Mouse (Mus musculus): ENCODE data around the gene Engase. TPM values are rescaled to one million over a fixed set of nuclear protein-coding genes. Genes with fewer than 3 reads are reported as not detected.

Gene Engase
- polyA plus RNA-seq, 1 experiment = 8.7 TPM

DNA sequence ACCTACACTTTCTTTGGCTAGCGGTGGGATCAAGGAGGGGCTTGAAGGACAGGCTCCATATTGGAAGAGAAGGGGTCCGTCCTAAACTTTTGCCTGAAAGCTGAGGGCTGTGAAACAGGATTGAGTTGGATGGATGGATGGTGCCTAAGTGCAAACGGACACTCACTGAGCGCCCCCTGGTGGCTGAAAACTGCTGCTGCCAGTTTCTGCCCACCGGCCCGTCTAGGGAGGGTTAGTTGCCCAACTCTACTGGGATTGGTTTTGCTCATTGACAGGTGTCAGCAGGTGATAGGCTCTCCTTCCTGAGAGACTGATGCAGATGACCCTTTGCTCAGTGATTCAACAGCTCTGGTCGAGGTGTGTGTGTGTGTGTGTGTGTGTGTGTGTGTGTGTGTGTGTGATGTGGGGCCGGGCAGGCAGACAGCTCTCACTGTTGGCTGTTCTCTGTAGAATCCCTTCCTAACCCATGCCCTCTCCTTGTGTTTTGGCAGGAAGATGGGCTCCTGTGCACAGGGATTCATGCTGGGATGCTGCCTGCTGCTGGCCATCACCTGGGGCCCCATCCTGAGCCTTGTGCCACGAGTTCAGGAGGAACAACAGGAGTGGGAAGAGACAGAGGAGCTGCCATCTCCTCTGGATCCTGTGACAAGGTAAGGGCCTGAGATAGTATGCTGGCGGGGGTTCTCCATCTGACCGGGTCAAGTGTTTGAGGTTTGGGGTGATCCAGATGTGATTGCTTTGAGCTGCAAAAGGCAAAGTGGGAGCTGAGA lies 33.2 kb upstream of the Engase start:
- no peak overlapping the region for H3K4me3 ChIP-seq (ENCODE audit: insufficient read depth, low read depth, low read length)
- H3K4me1 ChIP-seq (ENCODE audit: control insufficient read depth, insufficient read depth, insufficient read length, low read length) = peaks cover 12% of the 10 kb centered on the region
- H3K27ac ChIP-seq (replicated peaks; ENCODE audit: low read depth, low read length) = no peak overlapping the region

DNA sequence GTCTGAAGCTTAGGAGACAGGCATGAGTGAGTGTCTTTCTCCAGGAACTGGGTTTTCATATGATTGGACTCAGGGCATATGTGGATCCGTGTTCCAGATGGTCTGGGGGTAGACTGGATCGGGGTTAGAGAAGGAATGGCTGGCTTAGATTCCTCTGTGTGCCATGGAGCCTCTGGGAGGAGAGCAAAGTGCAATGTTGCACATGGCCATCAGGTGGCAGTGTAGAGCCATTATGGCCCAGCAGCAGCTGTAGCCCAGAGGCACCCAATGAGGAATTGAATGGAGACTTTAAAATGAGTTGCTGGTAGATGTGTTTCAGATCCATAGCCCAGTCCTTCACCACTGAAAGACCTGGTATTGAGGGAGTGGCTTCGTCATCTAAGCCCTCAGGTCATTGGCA lies 30.8 kb upstream of the Engase start:
- Histone ChIP-seq H3K27ac (replicated peaks; ENCODE audit: low read depth, low read length) (no peak overlapping the region), H3K4me1 (ENCODE audit: control insufficient read depth, insufficient read depth, insufficient read length, low read length) (peaks cover 15% of the 10 kb centered on the region), H3K4me3 (ENCODE audit: insufficient read depth, low read depth, low read length) (no peak overlapping the region)

DNA sequence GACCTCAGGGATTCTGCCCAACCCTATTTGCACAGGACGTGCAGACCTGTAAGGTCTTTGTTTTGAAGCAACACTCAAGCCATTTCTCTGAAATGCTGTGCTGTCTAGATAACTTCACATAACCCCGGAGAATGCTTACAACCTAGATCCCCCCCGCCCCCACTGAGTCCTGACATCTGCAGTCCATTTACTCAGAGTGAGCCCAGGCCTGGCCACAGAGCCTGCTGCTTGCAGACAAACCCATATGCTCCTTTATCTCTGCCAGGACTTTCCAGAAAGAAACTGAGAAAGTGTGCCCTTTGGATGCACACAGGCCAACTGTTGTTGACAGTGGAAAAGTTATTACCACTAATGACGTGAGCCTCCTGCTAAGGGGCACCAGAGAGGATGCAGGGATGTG lies 29.3 kb upstream of the Engase start:
- H3K4me3 ChIP-seq (ENCODE audit: insufficient read depth, low read depth, low read length) = no peak overlapping the region
- H3K27ac ChIP-seq (replicated peaks; ENCODE audit: low read depth, low read length) = no peak overlapping the region
- peaks cover 9% of the 10 kb centered on the region for H3K4me1 ChIP-seq (ENCODE audit: control insufficient read depth, insufficient read depth, insufficient read length, low read length)

DNA sequence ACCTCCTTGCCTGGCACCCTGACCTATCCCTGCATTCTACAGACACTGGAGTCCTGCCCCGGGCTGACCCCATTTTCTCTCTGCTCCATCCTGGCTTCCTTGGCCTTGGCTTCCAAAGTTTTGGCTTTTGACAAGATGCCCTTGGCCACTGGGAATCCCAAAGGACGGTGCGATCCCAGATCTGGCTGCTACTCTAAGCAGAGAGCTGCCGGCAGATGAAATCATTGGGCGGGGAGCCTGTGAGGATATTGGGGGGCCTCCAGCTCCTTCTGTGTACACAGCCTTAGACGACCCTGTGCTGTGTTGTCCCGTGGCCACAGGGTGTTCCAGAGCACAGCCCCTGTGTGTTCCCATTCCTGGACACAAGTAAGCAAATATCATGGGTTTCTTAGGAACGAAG lies 28.2 kb upstream of the Engase start:
- no peak overlapping the region for H3K27ac ChIP-seq (replicated peaks; ENCODE audit: low read depth, low read length)
- no peak overlapping the region for H3K4me3 ChIP-seq (ENCODE audit: insufficient read depth, low read depth, low read length)
- H3K4me1 ChIP-seq (ENCODE audit: control insufficient read depth, insufficient read depth, insufficient read length, low read length) = peaks cover 13% of the 10 kb centered on the region

DNA sequence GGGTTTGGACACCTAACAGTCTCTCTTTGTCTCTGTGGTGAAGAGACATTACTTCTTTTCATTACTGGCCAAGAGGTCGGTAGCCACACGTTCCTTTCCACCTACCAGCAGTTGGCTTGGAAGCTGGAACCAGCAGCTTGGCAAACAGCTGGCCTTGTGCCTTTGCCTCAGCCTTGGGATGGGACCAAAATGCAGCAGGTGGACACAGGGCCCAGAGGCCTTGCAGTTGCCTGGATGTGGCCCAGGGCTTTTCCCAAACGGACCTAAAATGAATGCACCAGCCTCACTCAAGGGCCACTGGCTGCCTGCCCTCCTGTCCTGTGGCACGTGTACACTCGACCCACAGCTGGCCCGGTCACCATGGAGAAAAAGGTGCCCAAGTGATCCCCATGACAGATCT lies 25.4 kb upstream of the Engase start:
- H3K27ac ChIP-seq (replicated peaks; ENCODE audit: low read depth, low read length) = no peak overlapping the region
- H3K4me3 ChIP-seq (ENCODE audit: insufficient read depth, low read depth, low read length) = no peak overlapping the region
- peaks cover 26% of the 10 kb centered on the region for H3K4me1 ChIP-seq (ENCODE audit: control insufficient read depth, insufficient read depth, insufficient read length, low read length)

DNA sequence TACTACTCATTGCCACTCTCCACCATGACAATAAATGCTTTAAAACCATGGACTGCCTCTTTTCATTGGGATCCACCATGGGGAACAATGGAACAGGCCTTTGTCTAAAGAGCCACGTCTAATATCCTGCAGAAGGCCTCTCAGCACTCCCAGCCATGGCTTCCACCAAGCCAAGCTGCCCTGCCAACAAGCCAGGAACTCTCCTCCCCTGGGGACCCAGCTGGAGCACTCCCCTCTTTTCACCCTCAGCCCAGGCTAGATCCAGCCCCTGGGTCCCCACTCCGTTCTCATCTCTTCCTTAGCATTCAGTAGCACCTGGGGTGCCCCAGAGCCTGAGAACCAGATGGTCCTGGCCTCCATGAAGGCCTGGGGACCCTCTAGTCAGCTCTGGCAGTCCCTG lies 23.7 kb upstream of the Engase start:
- Histone ChIP-seq H3K4me1 (ENCODE audit: control insufficient read depth, insufficient read depth, insufficient read length, low read length) (peaks cover 30% of the 10 kb centered on the region), H3K27ac (replicated peaks; ENCODE audit: low read depth, low read length) (no peak overlapping the region), H3K4me3 (ENCODE audit: insufficient read depth, low read depth, low read length) (no peak overlapping the region)

DNA sequence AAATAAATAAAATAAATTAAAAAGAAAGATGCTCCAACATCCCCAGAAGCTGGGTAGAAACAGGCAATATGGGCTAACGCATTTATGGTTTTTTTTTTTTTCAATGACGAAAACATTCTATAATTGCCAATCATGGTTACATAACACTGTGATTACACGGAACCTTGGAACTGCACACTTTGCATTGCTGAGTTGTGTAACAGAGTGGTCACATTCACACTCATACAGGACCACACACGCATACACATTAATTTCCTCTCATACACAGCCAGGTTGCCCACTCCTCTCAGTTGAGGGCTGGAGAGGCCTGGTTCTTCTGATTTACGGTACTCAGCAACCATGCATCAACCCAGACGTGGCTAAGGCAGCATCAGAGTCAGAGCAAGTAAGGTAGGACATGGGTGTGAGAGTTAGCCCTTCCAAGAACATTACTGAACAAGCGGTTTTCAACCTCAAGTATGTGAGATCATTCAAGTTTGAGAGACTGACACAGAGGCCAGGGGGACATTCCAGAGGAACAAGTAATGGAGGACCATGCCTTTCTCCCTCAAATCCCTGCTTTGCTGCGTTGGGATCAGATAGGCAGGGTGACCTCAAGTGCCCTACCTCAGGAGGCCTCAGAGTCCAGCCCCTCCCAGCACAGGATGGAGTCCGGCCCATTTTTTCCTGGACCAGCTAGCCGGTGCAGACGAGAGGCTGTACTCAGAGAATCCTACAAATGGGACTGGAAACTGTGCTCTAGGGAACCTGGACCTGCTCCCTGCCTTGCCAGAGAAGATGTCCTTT lies 22.6 kb upstream of the Engase start:
- Histone ChIP-seq H3K4me3 (ENCODE audit: insufficient read depth, low read depth, low read length) (no peak overlapping the region), H3K4me1 (ENCODE audit: control insufficient read depth, insufficient read depth, insufficient read length, low read length) (peaks cover 30% of the 10 kb centered on the region), H3K27ac (replicated peaks; ENCODE audit: low read depth, low read length) (peak overlapping the region; percentile 66; the same call in 1 of the 2 replicates)

DNA sequence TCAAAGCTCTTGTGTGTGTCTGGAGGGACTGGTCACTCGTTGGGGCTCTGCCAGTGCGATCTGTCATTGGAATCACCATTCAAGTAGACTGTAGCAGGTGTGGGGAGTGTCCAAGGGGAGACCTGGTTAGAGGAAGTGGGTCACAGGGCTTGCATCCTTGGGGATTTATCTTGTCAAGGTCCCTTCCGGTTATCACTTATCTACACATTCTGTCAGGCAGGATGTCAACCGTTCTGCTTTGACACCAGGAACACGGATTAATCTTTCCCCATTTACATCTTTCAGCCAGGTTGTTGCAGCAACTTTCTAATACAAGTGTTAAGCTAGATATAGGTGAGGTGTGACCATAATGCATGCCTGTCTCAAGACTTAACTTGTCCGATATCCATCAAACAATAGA lies 20.8 kb upstream of the Engase start:
- Histone ChIP-seq H3K4me3 (ENCODE audit: insufficient read depth, low read depth, low read length) (no peak overlapping the region), H3K27ac (replicated peaks; ENCODE audit: low read depth, low read length) (peak overlapping the region; percentile 35; the same call in 1 of the 2 replicates), H3K4me1 (ENCODE audit: control insufficient read depth, insufficient read depth, insufficient read length, low read length) (peaks cover 32% of the 10 kb centered on the region)

DNA sequence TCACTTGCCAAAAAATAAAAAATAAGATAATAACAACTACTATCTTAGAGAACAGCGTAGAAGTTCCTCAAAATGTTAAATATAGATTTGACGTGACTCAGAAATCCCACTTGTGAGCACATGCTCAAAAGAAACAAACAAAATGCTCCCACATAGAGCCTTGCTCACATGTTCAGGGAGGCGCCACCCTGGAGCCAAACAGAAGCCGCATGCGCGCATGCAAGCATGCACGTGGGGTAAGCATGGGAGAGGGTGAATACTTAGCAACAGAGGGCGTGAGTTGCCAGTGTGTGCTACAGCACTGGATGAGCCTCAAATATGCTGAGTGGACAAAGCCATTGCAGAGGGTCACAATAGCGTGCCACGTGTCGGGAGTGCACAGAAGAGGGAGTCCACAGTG lies 19.7 kb upstream of the Engase start:
- Histone ChIP-seq H3K27ac (replicated peaks; ENCODE audit: low read depth, low read length) (peak overlapping the region; percentile 56), H3K4me1 (ENCODE audit: control insufficient read depth, insufficient read depth, insufficient read length, low read length) (peaks cover 32% of the 10 kb centered on the region), H3K4me3 (ENCODE audit: insufficient read depth, low read depth, low read length) (no peak overlapping the region)

DNA sequence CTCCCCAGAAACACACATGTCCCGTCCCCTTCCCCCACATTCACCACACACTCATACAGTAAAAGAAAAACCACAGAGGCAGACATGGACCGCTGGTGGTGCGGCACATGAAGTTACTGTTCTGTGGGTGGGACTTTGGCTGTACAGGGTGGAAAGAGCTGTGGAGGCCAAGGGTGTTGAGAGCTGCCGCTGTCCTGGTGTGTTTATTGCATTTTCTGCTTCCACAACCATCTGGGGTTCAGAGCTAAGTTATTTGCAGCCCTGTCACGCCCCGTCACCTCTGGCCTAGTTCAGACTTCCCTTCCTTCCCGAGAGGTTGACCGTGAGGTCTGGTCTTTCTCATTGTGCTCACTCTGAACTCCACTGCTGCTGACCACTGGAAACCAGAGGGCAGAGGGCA lies 17.6 kb upstream of the Engase start:
- H3K4me3 ChIP-seq (ENCODE audit: insufficient read depth, low read depth, low read length) = peak overlapping the region; percentile 34
- peaks cover 24% of the 10 kb centered on the region for H3K4me1 ChIP-seq (ENCODE audit: control insufficient read depth, insufficient read depth, insufficient read length, low read length)
- H3K27ac ChIP-seq (replicated peaks; ENCODE audit: low read depth, low read length) = peak overlapping the region; percentile 93

DNA sequence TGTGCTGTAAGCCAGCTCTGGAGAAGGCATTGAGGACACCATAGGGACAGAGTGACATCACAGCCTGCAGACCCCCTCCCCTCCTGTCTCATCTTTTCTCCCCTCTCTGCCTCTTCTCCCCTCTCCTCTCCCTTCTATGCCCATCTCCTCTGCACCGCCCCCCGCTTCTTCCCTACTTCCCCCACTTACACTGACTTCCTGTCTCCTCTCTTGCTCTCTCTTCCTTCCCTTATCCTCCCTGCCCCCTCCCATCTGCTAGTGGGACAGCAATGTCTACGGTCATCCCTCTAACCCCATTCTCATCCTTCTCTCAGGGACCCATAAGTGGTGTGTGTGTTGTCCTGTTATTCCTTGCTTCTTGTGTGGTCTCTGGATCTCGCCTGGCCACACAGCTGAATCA lies 17.1 kb upstream of the Engase start:
- Histone ChIP-seq H3K4me3 (ENCODE audit: insufficient read depth, low read depth, low read length) (peak overlapping the region; percentile 14; the same call in 1 of the 2 replicates), H3K27ac (replicated peaks; ENCODE audit: low read depth, low read length) (peak overlapping the region; percentile 93), H3K4me1 (ENCODE audit: control insufficient read depth, insufficient read depth, insufficient read length, low read length) (peaks cover 21% of the 10 kb centered on the region)

DNA sequence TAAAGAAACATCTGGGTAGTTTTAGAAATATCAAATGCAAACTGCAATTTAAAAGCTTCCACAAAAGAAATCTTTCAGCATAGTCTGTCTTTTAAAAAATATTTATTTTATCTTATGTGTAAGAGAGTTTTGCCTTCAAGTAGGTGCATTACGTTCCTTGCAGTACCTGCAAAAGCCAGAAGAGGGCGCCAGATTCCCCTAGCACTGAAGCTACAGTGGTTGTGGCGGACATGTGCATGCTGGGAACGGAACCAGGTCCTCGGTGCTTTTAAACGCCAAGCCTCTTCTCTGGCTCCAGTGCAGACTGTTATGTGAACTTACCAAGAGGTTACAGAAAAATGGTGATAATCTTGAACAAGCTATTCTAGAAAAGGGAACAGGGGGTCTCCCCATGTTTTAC lies 16.3 kb upstream of the Engase start:
- peaks cover 21% of the 10 kb centered on the region for H3K4me1 ChIP-seq (ENCODE audit: control insufficient read depth, insufficient read depth, insufficient read length, low read length)
- no peak overlapping the region for H3K27ac ChIP-seq (replicated peaks; ENCODE audit: low read depth, low read length)
- H3K4me3 ChIP-seq (ENCODE audit: insufficient read depth, low read depth, low read length) = no peak overlapping the region

DNA sequence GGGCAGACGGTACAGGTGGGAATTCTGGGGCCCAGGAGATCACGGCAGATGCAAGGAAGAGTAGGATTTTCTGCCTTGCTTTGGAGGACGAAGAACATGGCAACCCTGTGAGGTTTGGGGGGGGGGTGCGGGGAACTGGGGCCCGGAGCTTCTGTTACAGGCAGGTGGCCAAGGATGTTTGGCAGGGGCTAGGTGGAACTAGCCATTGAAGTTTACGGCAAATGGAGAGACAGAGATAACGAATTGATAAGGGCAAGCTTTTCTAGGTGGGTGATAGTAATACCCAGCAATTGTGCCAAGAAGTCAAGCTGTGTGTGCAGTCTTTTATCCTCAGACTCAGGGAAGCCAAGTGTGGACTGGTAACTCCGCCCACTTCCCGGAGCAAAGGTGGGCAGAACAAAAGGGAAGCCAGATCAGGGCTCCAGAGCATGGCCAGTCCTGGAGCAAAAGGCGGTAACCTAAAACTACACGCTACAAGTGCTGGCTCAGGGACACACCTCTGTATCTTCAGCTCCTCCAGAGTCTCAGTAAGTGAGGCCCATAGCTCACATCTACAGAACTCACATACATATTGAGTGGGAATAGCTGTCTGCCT lies 9.1 kb upstream of the Engase start:
- Histone ChIP-seq H3K4me1 (ENCODE audit: control insufficient read depth, insufficient read depth, insufficient read length, low read length) (no peaks in the 10 kb centered on the region), H3K27ac (replicated peaks; ENCODE audit: low read depth, low read length) (no peak overlapping the region), H3K4me3 (ENCODE audit: insufficient read depth, low read depth, low read length) (no peak overlapping the region)

DNA sequence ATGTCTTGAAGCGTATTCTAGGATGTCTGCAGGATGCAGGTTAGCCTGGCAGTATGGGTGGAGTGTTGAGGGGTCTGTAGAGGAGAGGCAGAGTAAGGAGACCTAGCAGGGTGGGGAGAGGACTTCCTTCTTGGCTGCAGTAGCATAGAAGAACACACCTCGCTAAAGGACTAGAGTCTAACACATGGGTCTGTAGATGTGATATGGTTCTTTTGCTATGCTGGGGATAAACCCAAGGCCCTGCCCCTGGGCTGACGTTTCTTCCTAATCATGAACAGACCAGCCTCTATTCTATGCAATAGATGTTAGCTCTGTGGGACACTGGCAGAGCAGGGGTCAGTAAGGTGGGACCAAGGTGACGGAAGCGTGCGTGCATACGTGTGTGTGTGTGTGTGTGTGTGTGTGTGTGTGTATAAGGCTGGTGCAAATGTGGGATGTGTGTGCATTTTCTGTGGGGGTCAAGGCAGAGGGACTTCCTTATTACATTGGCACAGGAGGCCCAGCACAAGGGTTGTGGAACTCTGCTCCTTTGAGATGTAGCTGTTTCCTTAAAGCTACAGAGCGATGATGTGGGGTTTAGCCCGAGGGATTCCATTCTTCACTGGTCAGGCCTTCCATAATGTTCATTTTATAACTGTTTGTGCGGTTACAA lies 7.0 kb upstream of the Engase start:
- Histone ChIP-seq H3K4me1 (ENCODE audit: control insufficient read depth, insufficient read depth, insufficient read length, low read length) (no peaks in the 10 kb centered on the region), H3K27ac (replicated peaks; ENCODE audit: low read depth, low read length) (no peak overlapping the region)

More for the DNA sequence above, 7.0 kb upstream of the Engase start:
- H3K4me3 ChIP-seq (ENCODE audit: insufficient read depth, low read depth, low read length) = no peak overlapping the region

All from brown adipose tissue, adult 24 weeks (tissue).